Mouse (Mus musculus) heart, adult 8-10 months (tissue): Measurements from ENCODE around the gene Aldh1a7. TPM values are rescaled to one million over a fixed set of nuclear protein-coding genes. Genes with fewer than 3 reads are reported as not detected.

Experiments used
- DNase-seq: peaks from one replicate; pipeline ENCODE4 v3.0.0; 2022; ENCODE audit warnings: low spot score
- total RNA-seq, 4 experiments: library from RNA; stranded (reverse); gene quantifications; 2 replicates each; pipeline ENCODE4 v1.2.4; 2022

Gene Aldh1a7
- under 1 TPM in 3 of 4 experiments, not detected in 1; 0.11 to 0.44 (median 0.37) TPM for total RNA-seq

DNA sequence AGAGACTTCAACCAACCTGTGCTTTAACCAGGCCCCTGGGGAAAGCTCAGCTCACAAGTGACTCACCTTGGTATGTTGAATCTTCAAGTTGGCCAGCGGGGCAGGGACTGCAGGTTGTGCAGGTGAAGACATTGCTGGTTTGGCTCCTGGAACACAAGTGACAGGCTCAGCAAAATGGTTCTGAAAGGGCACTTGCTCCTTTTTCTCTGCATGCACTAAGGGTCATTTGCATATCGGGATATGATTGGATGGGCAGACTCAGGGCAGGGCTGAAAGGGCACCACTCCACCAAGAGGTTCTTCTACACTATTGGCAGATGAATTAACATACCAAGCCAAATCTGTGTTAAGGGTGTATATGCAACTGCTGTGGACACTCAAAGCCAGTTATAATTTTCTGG lies at the start of gene Aldh1a7:
Gene Aldh1a7 (minus strand): TSS at position 182 of the 400 bp plus-strand sequence.
- DNase-seq, result no peak

DNA sequence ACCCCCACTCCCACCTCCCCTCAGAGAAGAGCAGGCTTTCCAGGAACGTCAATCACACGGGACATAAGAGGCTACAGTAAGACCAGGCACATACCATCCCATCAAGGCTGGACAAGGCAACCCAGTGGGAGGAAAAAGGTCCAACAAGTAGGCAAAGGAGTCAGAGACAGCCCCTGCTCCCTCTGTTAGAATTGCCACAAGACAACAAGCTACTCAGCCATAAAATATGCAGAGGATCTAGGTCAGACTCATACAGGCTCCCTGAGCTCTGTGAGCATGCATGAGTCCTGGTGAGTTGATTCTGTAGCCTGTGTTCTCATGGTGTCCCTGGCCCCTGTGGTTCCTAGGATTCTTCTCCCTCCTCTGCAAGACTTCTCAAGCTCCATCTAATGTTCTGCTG lies 48.3 kb upstream of the Aldh1a7 start:
- no peak for DNase-seq

DNA sequence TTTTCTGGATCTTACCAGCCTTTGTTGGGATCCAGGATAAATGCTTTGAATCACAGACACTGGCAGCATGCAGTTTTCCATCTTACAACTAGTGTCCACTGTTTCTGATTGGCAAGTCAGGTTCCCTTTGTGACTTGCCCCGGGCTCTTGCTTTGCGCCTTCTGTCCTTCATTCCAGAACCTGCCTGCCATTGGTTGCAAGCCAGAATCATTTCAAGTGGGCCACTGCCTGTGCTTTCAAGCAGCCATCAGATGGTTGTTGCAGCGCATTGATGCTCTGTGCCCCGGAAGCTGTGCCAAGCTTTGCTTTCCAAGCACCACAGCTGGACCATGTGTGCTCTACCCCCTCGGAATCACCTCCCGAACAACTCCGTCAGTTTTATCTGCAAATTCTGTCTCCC lies 46.6 kb upstream of the Aldh1a7 start:
- no peak for DNase-seq

DNA sequence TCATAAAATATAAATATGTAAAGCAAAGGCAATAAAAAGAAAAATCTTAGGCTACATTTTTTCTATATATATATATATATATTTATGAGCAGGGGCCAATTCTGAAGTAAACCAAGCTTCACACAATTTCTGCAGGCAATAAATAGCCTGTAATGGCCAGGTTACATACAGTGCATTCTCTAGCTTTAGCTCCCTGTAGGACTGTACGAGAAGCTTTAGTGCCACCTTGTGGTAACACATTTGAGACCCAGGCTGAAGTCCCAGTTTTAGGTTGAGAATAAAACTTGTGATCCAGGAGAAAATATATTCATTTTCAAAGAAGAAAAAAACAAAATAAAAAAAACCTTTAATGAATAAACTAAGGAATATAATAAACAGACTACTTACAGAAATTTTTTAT lies 36.9 kb upstream of the Aldh1a7 start:
- DNase-seq, result peak; percentile 9

DNA sequence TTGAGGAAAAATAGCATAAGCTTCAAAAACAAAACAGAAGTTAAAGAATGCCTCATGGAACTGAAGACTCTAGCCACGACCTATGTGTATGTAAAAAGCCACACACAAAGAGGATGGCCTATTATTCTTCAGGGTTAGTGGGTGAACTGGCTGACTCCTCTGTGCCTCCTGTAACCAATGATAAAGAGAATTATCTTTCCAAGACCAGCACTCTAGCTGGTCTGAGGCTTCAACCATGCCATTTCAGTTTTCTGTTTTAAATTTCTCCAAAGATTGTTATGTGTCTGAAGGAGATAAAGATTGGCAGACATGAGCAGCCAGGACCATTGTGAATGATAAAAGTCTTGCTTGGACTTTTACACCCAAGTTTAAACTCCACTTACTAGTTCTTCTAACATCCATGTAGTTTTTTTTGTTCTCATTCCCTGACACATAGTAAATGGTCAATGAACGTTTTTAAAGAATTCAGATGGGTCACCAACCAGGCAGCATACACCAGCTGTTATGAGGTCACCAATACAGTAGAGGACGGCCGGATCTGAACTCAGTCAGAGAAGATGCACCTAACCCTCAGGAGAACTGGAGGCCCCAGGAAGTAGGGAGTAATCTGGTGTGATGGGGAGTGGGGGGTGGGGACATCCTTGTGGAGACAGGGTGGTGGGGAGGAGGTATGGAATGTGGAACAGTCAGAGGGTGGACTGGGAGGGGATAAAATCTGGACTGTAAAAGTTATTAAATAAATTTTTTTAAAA lies 34.5 kb upstream of the Aldh1a7 start:
- DNase-seq, result no peak

DNA sequence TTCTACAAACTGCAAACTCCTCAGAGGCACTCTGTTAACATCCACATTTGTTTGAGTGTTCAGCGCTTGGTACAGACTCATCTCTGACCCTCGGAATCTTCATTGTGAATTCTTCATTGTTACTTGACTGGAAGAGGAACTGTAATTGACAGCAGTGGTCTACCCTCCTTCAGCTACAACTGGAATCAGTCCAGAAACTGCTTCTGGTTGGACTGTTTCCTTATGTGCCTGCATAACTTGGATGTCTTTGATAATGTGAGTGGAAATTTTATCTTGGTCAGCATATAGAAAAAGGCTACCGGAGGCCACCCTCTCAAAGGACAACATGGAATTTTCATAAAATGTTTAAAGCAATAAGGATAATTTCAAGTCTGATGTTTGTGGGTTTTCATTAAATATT lies 33.8 kb upstream of the Aldh1a7 start:
- DNase-seq, result no peak

DNA sequence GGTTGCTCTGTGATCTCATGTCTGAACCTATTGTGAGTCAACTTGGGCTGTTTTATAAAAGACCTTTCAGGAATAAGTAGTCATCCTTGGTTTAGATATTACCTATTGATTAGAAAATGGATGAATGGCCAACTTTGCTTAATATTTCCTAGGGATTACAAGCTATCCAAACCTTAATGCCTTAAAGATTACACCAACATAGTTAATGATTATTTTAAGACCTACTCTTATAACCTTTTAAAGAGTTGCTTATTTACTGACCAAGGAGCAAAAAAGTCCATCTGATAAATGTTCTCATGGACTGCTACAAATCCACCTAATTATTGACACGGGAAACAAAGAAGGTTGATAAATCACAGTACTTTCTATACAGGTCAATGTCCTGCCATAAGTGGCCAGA lies 17.3 kb upstream of the Aldh1a7 start:
- no peak for DNase-seq

DNA sequence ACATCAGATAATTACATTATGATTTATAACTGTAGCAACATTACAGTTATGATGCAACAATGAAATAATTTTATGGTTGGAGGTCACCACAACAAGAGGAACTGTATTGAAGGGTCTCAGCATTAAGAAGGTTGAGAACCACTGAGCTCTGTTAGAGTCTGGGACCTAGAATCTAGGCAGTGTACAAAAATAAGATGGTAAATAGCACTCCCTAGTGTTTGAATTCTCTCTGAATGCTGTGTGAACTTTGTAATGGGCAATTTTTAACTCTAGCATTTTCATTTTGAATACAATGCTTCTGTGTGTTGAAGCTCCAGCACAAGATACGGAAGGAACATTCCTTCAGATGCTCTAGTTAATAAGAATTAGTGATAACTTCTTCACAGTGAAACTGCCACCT lies 916 bp upstream of the Aldh1a7 start:
- DNase-seq, result no peak

DNA sequence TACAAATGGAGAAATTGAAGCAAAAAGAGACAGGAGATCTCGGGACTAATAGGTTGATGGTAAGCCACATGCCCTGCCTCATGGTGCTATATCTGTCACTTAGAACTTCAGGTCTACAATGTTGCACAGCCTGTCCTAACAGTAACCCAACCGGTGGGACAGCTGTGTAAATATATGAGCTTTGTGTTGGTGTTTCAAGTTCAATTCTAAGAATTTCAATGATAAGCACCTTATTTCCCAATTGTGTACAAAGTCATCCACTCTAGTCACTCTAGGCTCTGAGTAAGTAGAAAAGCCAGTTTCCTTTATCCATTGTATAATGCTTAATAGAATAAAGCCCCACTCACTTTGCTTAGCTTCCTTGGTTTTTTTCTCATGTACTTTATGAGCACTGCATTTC lies 4.4 kb downstream of the Aldh1a7 start:
- DNase-seq, result no peak

DNA sequence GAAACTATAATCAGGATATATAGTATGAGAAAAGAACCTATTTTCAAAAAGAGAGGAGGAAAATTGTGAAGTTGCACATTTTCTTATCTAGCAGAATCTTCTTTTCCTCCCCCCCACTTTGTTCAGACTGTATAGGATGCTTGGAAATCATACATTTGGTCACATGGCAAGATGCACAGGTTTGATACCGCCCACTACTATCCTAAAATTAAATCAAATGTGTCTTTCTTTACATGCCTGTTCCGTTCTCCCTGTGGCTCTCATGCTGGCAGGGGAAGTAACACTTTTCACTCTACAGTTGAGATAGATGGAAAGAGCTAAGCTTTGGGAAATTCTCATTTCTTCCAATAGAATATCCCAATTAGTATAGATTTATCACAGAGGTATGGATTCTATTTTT lies 7.1 kb downstream of the Aldh1a7 start:
- DNase-seq, result no peak

DNA sequence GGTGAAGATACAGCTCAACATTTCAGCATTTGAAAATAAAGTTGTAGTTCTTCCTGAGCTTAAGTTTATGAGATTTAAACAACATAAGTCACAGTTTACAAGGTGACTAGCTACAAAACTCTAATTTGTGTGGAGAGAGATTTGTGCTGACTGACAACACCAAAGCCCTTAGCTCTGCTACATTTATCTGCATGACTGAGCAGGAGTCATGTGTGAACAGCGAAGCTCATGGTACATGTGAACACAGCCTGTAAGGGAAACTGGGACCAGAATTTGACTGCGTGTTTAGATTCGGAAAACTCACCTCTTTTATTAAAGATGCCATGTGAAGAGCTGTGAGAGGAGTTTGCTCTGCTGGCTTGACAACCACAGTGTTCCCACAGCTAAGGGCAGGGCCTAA lies 11.7 kb downstream of the Aldh1a7 start:
- no peak for DNase-seq

DNA sequence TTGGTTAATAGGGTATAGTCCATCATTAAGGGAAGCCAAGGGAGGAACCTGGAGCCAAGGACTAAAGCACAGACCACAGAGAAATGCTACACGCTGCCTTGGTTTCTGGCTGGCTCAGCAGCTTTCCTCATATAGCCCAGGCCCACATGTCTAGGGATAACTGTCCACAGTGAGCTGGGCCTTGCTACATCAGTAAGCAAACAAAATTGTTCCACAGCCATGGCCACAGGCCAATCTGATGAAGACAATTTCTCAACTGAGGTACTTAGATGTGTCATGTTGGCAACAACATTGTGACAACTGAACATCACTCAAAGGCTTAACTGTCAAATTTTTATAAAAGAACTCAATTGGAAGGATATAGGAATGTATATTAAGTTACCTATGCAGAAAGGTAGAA lies 12.3 kb downstream of the Aldh1a7 start:
- no peak for DNase-seq

DNA sequence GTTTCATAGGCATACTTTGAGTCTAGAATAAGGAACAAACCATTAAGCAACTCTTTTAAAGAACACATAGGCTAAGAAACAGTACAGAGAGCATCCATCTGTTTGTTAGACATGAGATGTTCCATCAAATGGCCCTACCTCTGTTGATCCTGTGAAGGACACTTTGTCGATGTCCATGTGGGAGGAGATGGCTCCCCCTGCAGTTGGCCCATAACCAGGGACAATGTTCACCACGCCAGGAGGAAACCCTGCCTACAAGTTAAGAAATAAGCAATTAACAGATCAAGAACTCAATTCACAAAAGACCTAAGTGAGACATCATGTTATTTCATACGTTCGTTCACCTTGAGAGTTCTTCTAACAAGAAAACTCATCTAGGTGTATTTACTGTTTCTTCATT lies 12.8 kb downstream of the Aldh1a7 start:
- no peak for DNase-seq

DNA sequence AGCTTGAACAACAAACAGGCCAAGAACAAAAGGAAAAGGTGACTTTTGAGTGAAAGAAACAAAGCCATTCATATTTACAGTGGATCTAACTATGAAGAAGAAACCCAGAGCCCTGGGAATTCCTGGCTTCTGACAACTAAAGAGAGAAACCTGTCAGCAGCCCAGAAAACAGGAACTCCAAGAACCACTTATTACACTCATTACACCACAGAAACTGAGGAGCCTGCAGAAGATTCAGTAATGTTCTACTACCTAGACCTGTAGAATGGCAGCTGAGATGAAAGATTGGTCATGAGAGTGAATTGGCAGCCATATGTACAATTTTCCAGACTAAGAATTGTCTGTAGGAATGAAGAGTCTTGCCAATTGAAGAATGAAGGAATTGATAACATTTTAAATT lies 20.2 kb downstream of the Aldh1a7 start:
- DNase-seq, result no peak

DNA sequence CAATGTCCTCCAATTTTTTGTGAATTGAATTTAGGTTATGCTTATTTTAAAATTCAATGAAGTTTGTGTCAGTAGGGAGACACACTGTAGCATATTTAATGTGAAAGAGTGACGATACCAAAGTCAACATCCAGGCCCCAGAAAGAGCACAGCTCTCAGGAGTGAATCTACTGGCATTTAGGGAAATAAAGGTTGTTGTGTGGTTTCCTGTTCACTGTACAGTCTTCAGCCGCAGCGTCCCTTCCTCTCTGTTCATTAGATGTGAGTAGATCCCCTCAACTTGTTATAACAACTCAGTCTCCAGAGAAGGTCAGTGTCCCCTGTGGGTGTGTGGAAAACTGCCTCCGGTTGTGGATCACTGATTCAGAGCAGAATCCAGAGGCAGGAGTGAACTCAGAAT lies 20.6 kb downstream of the Aldh1a7 start:
- no peak for DNase-seq

DNA sequence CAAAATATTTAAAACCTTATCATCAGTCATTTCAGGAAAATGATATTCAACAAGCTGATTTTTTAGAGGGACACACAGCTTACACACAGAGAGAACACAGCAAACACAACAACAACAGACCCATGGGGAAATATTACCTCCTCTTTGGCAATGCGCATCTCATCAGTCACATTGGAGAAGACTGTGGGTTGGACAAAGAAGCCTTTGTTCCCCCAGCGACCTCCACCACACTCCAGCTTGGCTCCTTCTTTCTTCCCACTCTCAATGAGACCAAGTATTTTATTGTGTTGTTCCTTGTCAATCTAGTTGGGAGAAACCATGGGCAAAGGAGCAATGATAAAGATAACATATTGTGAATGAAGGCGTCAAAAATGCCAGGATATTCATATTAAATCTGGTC lies 25.3 kb downstream of the Aldh1a7 start:
- no peak for DNase-seq

DNA sequence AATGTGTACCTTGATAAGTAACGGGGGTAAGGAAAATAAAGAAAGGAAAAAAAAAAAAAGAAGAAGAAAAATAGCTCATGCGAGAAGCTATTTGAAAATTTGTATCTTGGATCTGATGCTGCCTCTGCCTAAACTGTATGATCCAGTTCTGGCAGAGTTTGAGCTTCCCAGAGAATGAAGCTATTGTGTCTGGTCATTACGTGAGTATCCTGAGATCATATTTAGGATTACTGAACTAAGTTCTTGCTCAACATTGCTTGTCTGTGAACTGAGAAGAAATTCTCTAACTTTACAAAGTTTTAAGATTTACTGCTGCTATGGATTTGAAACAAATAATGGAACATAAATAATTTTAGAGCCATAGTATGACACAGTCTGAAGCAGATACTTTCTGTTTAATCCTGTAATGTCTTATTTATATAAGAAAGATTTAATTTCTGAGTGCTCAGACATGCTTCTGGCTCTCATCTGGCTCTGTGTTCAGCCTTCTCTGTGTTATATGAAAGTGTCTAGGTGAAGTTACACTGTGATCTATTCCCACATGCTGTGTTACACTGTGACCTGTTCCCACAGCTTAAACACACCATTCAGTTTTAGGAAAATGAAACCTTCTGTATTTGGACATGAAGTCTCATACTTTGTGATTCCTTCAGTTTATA lies 49.5 kb downstream of the Aldh1a7 start:
- DNase-seq, result no peak

DNA sequence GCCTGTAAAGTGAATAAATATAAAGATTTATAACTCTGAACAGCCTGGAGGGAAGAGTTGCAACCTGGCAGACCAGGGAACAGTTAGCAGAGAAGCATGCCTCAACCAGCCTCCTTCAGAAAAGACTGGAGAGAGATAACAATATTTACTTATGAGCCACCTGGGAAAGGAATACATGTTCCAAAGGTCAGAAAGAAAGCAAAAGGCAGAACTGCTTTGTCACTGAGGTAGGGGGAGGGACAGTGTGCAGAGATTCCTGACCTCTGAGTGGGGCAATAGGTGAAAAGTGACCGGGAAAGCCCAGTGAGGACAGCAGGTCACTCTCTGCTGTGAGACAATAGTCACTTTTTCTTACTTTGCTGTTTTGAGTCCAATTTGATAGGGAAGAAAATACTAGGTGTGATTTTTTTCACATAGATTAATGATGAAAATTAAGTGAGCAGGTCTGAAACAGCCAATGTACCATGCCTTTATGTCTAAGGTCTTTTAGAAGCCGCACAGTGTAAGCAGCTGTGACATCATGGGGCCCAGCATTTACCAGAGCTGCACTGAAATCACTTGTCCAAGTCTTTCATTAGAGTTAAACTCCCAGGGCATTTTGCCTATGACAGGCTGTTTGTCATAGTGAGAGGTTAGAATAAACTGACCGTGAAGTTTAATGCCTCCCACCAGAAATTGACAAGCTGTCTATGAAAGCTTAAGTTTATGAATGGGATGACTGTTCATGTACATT lies 73.1 kb downstream of the Aldh1a7 start:
- DNase-seq, result no peak

DNA sequence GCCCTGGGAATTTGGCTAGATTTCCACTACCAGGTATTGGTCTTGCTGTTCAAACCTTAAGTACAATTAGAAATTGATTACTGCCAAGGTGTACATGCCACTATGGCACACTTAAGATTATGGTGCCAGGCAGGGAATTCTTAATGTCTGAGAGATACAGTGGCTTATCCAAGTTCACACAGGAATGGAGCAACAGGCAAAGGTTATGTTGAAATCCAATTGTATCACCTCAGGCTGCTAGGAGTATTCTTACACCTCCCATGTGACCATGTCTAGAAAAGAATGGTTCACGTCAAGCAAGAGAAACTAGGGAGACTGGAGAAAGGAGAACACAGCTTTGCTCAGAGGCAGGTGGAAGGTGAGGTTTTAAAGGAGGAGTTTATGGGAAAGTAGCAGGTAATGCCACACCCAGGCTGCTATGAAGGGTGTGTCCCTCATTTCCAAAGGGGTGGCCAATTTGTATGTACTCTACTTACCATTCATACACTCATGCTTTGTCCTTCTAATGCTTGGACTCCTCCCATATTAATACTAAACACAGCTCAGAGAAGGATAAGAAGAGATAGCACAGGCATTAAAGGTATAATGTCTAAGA lies 74.2 kb downstream of the Aldh1a7 start:
- no peak for DNase-seq

DNA sequence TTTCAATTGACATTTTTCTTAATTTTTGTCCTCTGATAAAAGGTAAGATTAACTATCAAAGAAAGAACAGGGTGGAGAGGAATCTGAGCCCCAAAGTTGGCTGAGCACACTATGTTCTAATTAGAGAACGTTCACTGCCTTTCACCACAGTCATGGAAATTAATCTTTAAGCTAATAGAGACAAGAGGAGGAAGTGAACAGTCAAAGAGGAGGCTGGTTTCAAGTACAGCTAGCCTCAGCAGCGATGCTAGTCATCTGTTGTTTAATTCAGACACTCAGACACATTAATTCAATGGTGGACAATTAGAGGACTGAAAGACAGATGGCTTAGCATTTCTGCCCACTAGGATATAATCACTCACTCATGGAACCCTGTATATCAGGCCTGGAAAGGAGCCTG lies 77.4 kb downstream of the Aldh1a7 start:
- DNase-seq, result no peak

DNA sequence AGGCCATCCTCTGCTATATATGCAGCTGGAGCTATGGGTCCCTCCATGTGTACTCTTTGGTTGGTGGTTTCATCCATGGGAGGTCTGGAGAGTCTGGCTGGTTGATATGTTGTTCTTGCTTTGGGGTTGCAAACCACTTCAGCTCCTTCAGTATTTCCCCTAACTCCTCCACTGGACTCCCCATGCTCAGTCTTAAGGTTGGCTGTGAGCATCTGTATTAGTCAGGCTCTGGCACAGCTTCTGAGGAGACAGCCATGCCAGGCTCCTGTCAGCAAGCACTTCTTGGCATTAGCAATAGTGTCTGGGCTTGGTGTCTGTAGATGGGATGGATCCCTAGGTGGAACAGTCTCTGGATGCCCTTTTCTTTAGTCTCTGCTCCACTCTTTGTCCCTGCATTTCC lies 79.9 kb downstream of the Aldh1a7 start:
- peak; percentile 12 for DNase-seq

DNA sequence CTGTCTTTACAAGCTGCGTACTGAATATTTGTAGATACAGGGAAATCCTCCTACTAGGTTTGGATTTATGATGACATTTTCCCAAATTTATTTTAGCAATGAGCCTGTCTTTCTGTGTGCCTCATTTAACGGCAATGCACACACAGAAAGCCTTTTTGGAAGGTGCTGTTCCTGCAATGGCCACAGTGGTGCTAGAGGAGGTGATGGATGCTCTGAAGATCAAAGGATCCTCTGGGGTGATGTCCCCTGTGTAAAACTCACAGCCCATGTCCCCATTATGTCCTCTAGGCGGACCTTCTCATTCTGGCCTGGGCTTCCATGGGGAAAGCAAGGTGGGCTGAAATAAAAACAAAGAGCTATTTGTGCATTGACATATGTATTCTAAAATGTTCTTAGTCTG lies 83.0 kb downstream of the Aldh1a7 start:
- no peak for DNase-seq
